In the genomic region with DNA sequence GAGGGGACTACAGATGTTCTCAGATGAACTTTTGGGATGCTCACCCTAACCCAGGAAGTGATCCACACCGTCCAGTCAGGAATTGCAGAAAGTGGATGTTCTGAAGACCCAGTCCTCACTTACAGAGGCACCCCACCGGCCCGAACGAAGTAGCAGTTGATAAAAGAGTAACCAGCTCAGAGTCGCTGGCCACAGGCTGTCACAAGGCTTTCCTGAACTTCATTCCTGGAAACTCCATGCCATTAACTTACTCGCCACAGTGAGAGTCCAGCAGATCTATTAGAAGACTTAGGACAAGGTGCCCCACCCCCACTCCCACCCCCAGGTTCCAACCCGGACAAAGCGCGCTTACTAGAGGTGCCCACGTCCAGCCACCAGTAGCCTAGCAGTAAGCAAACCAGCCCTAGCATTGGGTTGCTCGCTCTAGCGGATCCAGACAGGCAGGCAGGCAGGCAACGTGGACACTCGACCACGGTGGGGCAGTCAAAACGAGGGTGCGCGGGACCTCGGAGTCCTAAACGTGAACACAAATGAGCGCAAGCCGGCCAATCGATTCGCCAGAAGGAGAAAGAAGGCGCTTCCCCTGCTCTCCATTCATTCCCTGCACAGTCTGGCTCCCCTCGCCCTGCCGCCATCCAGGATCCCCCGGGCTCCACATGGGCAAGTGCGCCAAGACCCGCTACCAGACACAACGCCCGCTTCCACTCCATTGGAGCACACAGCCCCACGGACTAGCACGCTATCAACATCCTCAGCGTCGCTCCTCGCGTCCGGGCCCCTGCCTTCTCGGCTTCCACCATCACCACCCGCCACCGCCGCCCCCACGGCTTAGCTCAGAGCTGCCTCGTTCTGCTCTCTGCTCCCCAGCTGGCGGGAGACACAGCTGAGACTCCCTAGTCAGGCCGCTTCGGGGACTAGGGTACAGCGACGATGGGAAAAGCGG, we compare ENCODE assay signal across 8 mouse cellular contexts. TPM values are rescaled to one million over a fixed set of nuclear protein-coding genes. Genes with fewer than 3 reads are reported as not detected.
DNase-seq lines count a peak whose midpoint lies in the region; ATAC-seq and TF ChIP-seq lines count a peak whose summit lies in the region.

No protein-coding gene starts in this region.

- no peak overlapping the region; the same call in 1 of the 2 replicates for H3K9ac ChIP-seq in CH12.LX (ENCODE audit: insufficient read depth, low read depth)
- H3K9ac ChIP-seq in forebrain, embryonic 12.5 days, result peak overlapping the region; percentile 80
- peak overlapping the region; percentile 74 for H3K9ac ChIP-seq in heart, postnatal 0 days (replicated peaks; ENCODE audit: low read depth, low read length)
- peak overlapping the region; percentile 90 for H3K9ac ChIP-seq in liver, postnatal 0 days (replicated peaks)
- peak overlapping the region; percentile 94 for H3K9ac ChIP-seq in neural tube, embryonic 13.5 days

- H3K4me2 ChIP-seq in CH12.LX (ENCODE audit: insufficient read depth, low read depth, poor library complexity, severe bottlenecking), result peak overlapping the region; percentile 57
- H3K4me2 ChIP-seq in forebrain, embryonic 12.5 days, result peak overlapping the region; percentile 97
- H3K4me2 ChIP-seq in heart, postnatal 0 days (ENCODE audit: low read depth, low read length), result peak overlapping the region; percentile 99
- H3K4me2 ChIP-seq in liver, postnatal 0 days (ENCODE audit: low read depth, low read length), result peak overlapping the region; percentile 93
- peak overlapping the region; percentile 95 for H3K4me2 ChIP-seq in neural tube, embryonic 13.5 days

- TF ChIP-seq RAD21 in CH12.LX (IDR thresholded peaks at IDR 0.05; ENCODE audit: low read depth, low read length), result peak; percentile 16

- peak; percentile 79 for ATAC-seq in forebrain, embryonic 12.5 days (ENCODE audit: low FRiP score)
- ATAC-seq in heart, postnatal 0 days (ENCODE audit: insufficient read depth, low read depth), result peak; percentile 78
- peak; percentile 52 for ATAC-seq in liver, postnatal 0 days
- ATAC-seq in neural tube, embryonic 13.5 days (ENCODE audit: low read depth), result peak; percentile 67

- peaks cover 59% of the 10 kb centered on the region for H3K27me3 ChIP-seq in CH12.LX (replicated peaks)
- peaks cover 5% of the 10 kb centered on the region; the same call in 1 of the 2 replicates for H3K27me3 ChIP-seq in forebrain, embryonic 12.5 days
- 0 out of 2 replicates have a peak, but pooled peaks cover 14% of the 10 kb centered on the region for H3K27me3 ChIP-seq in heart, postnatal 0 days (ENCODE audit: control insufficient read depth, insufficient read depth, low read length)
- peaks cover 18% of the 10 kb centered on the region; the same call in 1 of the 2 replicates for H3K27me3 ChIP-seq in liver, postnatal 0 days (ENCODE audit: insufficient read depth, low read length)
- no peaks in the 10 kb centered on the region for H3K27me3 ChIP-seq in neural tube, embryonic 13.5 days
- no peaks in the 10 kb centered on the region for H3K27me3 ChIP-seq in testis, adult 2 months (ENCODE audit: control insufficient read depth, insufficient read depth, low read length)

- H3K4me1 ChIP-seq in CH12.LX (ENCODE audit: control insufficient read depth in 1 of 2, insufficient read depth in 2 of 2), result peaks cover 0 to 18% of the 10 kb centered on the region in 2 experiments; a peak in 2 of 4 replicates
- peaks cover 40% of the 10 kb centered on the region for H3K4me1 ChIP-seq in forebrain, embryonic 12.5 days
- peaks cover 4% of the 10 kb centered on the region; the same call in 1 of the 2 replicates for H3K4me1 ChIP-seq in heart, postnatal 0 days (ENCODE audit: control insufficient read depth, insufficient read depth)
- H3K4me1 ChIP-seq in liver, postnatal 0 days (ENCODE audit: insufficient read depth), result peaks cover 29% of the 10 kb centered on the region
- H3K4me1 ChIP-seq in neural tube, embryonic 13.5 days (replicated peaks), result peaks cover 65% of the 10 kb centered on the region
- peaks cover 5% of the 10 kb centered on the region for H3K4me1 ChIP-seq in testis, adult 2 months (ENCODE audit: control insufficient read depth, insufficient read depth, low read length)

- H3K4me3 ChIP-seq in CH12.LX (replicated peaks in 1 of 3; ENCODE audit: low read depth in 2 of 3, low read length in 2 of 3, poor library complexity in 1 of 3), result peak overlapping the region; percentile 46 to 68 (median 57)
- H3K4me3 ChIP-seq in forebrain, embryonic 12.5 days (replicated peaks), result peak overlapping the region; percentile 79
- peak overlapping the region; percentile 86 for H3K4me3 ChIP-seq in heart, postnatal 0 days (ENCODE audit: low read depth, low read length)
- peak overlapping the region; percentile 74 for H3K4me3 ChIP-seq in liver, postnatal 0 days (ENCODE audit: low read depth, low read length)
- peak overlapping the region; percentile 85 for H3K4me3 ChIP-seq in neural tube, embryonic 13.5 days
- peak overlapping the region; percentile 84 for H3K4me3 ChIP-seq in testis, adult 2 months (ENCODE audit: control insufficient read depth, low read depth, low read length)

- in situ Hi-C loops in CH12.LX (cut with MboI; ENCODE audit: low pct_ligation_motif_present, low pct_unique_long_range_greater_than_20kb, low sequenced_read_pairs), result no loop called here

- WGBS in forebrain, embryonic 12.5 days, result 1% methylated on average over 49 of the region's 51 CpGs
- 2% methylated on average over 50 of the region's 51 CpGs for WGBS in heart, postnatal 0 days
- 2% methylated on average over 51 of the region's 51 CpGs for WGBS in liver, postnatal 0 days (ENCODE audit: insufficient replicate concordance)
- 1% methylated on average over 51 of the region's 51 CpGs for WGBS in neural tube, embryonic 13.5 days

- H3K27ac ChIP-seq in CH12.LX (ENCODE audit: insufficient read depth, low read depth), result no peak overlapping the region
- peak overlapping the region; percentile 88 for H3K27ac ChIP-seq in forebrain, embryonic 12.5 days
- H3K27ac ChIP-seq in heart, postnatal 0 days (ENCODE audit: low read depth), result peak overlapping the region; percentile 81
- H3K27ac ChIP-seq in liver, postnatal 0 days (ENCODE audit: low read depth), result peak overlapping the region; percentile 96
- peak overlapping the region; percentile 93 for H3K27ac ChIP-seq in neural tube, embryonic 13.5 days (replicated peaks)
- H3K27ac ChIP-seq in testis, adult 2 months (ENCODE audit: control insufficient read depth, insufficient read depth, low read depth, low read length), result no peak overlapping the region

- no peaks in the 10 kb centered on the region for H3K79me2 ChIP-seq in CH12.LX (replicated peaks; ENCODE audit: control insufficient read depth, extremely low read depth, insufficient read depth, poor library complexity, severe bottlenecking)

- no peak for DNase-seq in CH12.LX (ENCODE audit: extremely low read depth)
- DNase-seq in c-Kit-positive CD71-positive TER-119-positive erythroid progenitor cells, embryonic 14.5 days (ENCODE audit: low spot score), result peak; percentile 12
- peak; percentile 79 for DNase-seq in heart, postnatal 0 days (ENCODE audit: low spot score)
- DNase-seq in kidney, postnatal 36 days, result peak; percentile 85
- peak; percentile 77 for DNase-seq in liver, postnatal 0 days

- H3K9me3 ChIP-seq in CH12.LX (replicated peaks; ENCODE audit: low read length), result no peaks in the 10 kb centered on the region
- H3K9me3 ChIP-seq in forebrain, embryonic 12.5 days, result no peaks in the 10 kb centered on the region
- H3K9me3 ChIP-seq in heart, postnatal 0 days (replicated peaks; ENCODE audit: control insufficient read depth, low read length), result no peaks in the 10 kb centered on the region
- no peaks in the 10 kb centered on the region for H3K9me3 ChIP-seq in liver, postnatal 0 days (ENCODE audit: low read length)
- H3K9me3 ChIP-seq in neural tube, embryonic 13.5 days, result no peaks in the 10 kb centered on the region

- TF ChIP-seq EP300 in CH12.LX (IDR thresholded peaks at IDR 0.05; ENCODE audit: low read length), result no peak
- TF ChIP-seq EP300 in heart, postnatal 0 days (IDR thresholded peaks at IDR 0.05; ENCODE audit: low read depth), result no peak
- TF ChIP-seq EP300 in liver, postnatal 0 days (IDR thresholded peaks at IDR 0.05; ENCODE audit: low read depth), result no peak

- TF ChIP-seq CTCF in CH12.LX (conservative IDR thresholded peaks at IDR 0.05 in 1 of 2, IDR thresholded peaks at IDR 0.05 in 1 of 2; ENCODE audit: low read depth in 2 of 2, low read length in 2 of 2), result peak in 1 of 2 experiments; percentile 50; a peak in 2 of 4 replicates
- peak; percentile 63 for TF ChIP-seq CTCF in heart, postnatal 0 days (IDR thresholded peaks at IDR 0.05; ENCODE audit: low read depth)
- TF ChIP-seq CTCF in liver, postnatal 0 days (IDR thresholded peaks at IDR 0.05; ENCODE audit: low read depth), result peak; percentile 54
- peak; percentile 29; the same call in 1 of the 2 replicates for TF ChIP-seq CTCF in testis, adult 2 months (IDR thresholded peaks at IDR 0.05; ENCODE audit: control insufficient read depth, insufficient read depth, insufficient replicate concordance, low read depth, low read length)

- H3K36me3 ChIP-seq in CH12.LX (replicated peaks in 1 of 2; ENCODE audit: control insufficient read depth in 1 of 2, insufficient read depth in 1 of 2, low read length in 1 of 2), result no peaks in the 10 kb centered on the region
- no peaks in the 10 kb centered on the region for H3K36me3 ChIP-seq in forebrain, embryonic 12.5 days (replicated peaks)
- no peaks in the 10 kb centered on the region for H3K36me3 ChIP-seq in heart, postnatal 0 days (replicated peaks; ENCODE audit: control insufficient read depth, insufficient read depth, low read length)
- H3K36me3 ChIP-seq in liver, postnatal 0 days (replicated peaks; ENCODE audit: insufficient read depth, low read length), result no peaks in the 10 kb centered on the region
- H3K36me3 ChIP-seq in neural tube, embryonic 13.5 days, result no peaks in the 10 kb centered on the region
- no peaks in the 10 kb centered on the region for H3K36me3 ChIP-seq in testis, adult 2 months (ENCODE audit: control insufficient read depth, insufficient read depth, low read length)

- no peak for TF ChIP-seq POLR2A in CH12.LX (IDR thresholded peaks at IDR 0.05; ENCODE audit: low read depth, low read length)
- no peak for TF ChIP-seq POLR2A in testis, adult 2 months (IDR thresholded peaks at IDR 0.05; ENCODE audit: control insufficient read depth, low read depth, low read length)

- dilution Hi-C loops in CH12.LX (cut with MboI; ENCODE audit: extremely low pct_ligation_motif_present, extremely low pct_unique_long_range_greater_than_20kb, low sequenced_read_pairs), result no loop called here

TF ChIP-seq in CH12.LX, 34 proteins besides CTCF, POLR2A, EP300 and RAD21 (continues in another document):
- no peak for TF ChIP-seq ZC3H11A (IDR thresholded peaks at IDR 0.05; ENCODE audit: low read depth, low read length)

RNA-seq across cellular contexts. Expression of a gene that starts 1.6 kb away (rescaled TPM):
- 0.42 and 0.81 TPM in 2 replicates for total RNA-seq in CH12.LX (2012; rRNA removed)
- total RNA-seq in CH12.LX (2014; rRNA removed), result 0.42 and 0.51 TPM in 2 replicates
- 0.56 and 0.57 TPM in 2 replicates for polyA plus RNA-seq in CH12.LX (2012; ENCODE audit: insufficient read length, low read depth)
- polyA plus RNA-seq in forebrain, embryonic 12.5 days (2016; fragmentation: Nextera tagmentation; extraction: Ambion mirVana), result 13.8 and 15.6 TPM in 2 replicates
- 5.8 and 10.5 TPM in 2 replicates for total RNA-seq in heart, postnatal 0 days (2014; rRNA removed; ENCODE audit: low replicate concordance)
- polyA plus RNA-seq in heart, postnatal 0 days (2015; fragmentation: Nextera tagmentation; extraction: Ambion mirVana), result 3.8 and 4.3 TPM in 2 replicates
- polyA plus RNA-seq in liver, postnatal 0 days (2015; fragmentation: Nextera tagmentation; extraction: Ambion mirVana), result 4.2 and 5.4 TPM in 2 replicates
- polyA plus RNA-seq in neural tube, embryonic 13.5 days (2015; fragmentation: Nextera tagmentation; extraction: Ambion mirVana), result 21.9 and 22.5 TPM in 2 replicates
- polyA plus RNA-seq in testis, adult 2 months (2012; rRNA removed), result 1.4 and 1.8 TPM in 2 replicates

Comparison
In these comparisons a context has a peak if more than half of its experiments do, and no peak if none do; other contexts are left out.
1. H3K27ac ChIP-seq: peak in forebrain, embryonic 12.5 days (single experiment), heart, postnatal 0 days (single experiment), liver, postnatal 0 days (single experiment) and neural tube, embryonic 13.5 days (single experiment); none in CH12.LX (single experiment) and testis, adult 2 months (single experiment).
2. Peak in every context shown above with its lines, with median percentiles within 50 percentile points of each other: H3K4me2 ChIP-seq, H3K4me3 ChIP-seq and ATAC-seq.